ENCODE assay signal across 8 mouse cellular contexts in the genomic region with DNA sequence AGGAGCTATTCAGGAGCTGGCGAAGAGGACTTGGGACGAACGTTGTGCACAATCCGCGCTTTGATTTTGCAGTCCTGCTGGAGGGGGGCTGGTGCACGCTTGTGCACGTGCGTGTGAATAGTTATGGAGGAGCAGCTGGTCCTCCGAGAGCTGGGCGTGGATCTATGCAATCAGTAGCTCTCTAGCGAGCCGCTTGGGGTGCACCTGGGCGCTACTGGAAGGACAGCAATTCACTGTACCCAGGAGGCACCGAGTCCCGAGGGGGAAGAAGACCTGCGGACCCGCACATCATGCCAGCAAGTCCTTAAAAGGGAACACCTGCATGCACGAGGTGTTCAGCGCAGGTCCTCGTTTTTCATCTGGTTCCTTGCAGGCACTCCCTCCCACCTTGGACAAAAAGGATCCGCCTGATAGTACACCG. TPM values are rescaled to one million over a fixed set of nuclear protein-coding genes. Genes with fewer than 3 reads are reported as not detected.
DNase-seq lines count a peak whose midpoint lies in the region; ATAC-seq lines count a peak whose summit lies in the region.

No protein-coding gene starts in this region.

- peak; percentile 12 to 34; a peak in 2 of 4 replicates for ATAC-seq in hematopoietic stem cell, adult 5-6 weeks (replicated peaks in 1 of 2; ENCODE audit: insufficient read depth in 1 of 2, low FRiP score in 2 of 2, low TSS enrichment in 1 of 2, low read depth in 1 of 2, poor library complexity in 2 of 2, severe bottlenecking in 2 of 2)

- peak; percentile 30 to 42 for DNase-seq in spleen, adult 18-20 months
- DNase-seq in spleen, adult 12 weeks (ENCODE audit: low spot score), result no peak
- peak; percentile 34 for DNase-seq in embryo, embryonic 9.5 days (ENCODE audit: extremely low spot score)
- DNase-seq in layer of hippocampus, adult 8-10 months (ENCODE audit: low spot score in 2 of 2), result peak; percentile 31 to 35
- DNase-seq in lung, postnatal 10 days, result peak; percentile 33
- DNase-seq in retina, postnatal 7 days (ENCODE audit: low read depth, low spot score), result peak; percentile 8
- DNase-seq in adipocyte (ENCODE audit: low spot score), result no peak

RNA-seq across cellular contexts. Expression of a gene that starts 0.9 kb away (rescaled TPM):
- total RNA-seq in hematopoietic stem cell, adult 5-6 weeks (2017), result 2.5 and 4.1 TPM in 2 replicates
- 10 to 100 TPM in 2 of 4 experiments, 1 to 10 TPM in 2; 8.8 to 10.6 (median 10.1) TPM for total RNA-seq in layer of hippocampus, adult 8-10 months (2022)

Comparison
In these comparisons a context has a peak if more than half of its experiments do, and no peak if none do; other contexts are left out.
1. DNase-seq: peak in spleen, adult 18-20 months (2 of 2), embryo, embryonic 9.5 days (single experiment), layer of hippocampus, adult 8-10 months (2 of 2), lung, postnatal 10 days (single experiment) and retina, postnatal 7 days (single experiment); none in spleen, adult 12 weeks (single experiment) and adipocyte (single experiment).